Mouse (Mus musculus): ENCODE measurements at regions not wholly inside any gene's neighbourhood (a gene's known extent, or its start where the extent isn't known, plus 50 kb on each side); places are given as distances from the start of the nearest gene placed in this dataset.

- DNase-seq (ENCODE audit: low spot score): peak; percentile 88
These were observed 201.7 kb downstream of the Zfp36l1 start for GRCm38 (mm10) chr12:79910884-79911759.

DNA sequence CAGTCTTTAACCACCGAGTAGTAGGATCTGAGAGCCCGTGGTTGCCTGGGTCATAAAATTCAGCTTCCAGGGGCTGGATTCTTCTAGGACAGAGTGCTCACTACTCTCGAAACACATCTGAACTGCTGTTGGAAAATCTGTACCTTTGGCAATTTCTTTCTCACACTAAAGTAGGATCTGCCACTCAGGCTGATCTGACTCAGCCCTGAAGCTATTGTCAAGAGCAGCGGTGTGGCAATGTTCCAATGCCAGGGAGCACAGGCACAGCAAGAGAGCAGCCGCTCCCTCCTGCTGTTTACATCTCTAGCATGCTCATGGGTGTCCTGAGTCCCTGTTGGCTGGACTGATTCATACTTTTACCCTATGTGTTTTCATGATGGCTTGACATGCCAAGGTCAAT is 205.2 kb downstream of the Zfp36l1 start:
- no peak for DNase-seq (ENCODE audit: low spot score)

DNA sequence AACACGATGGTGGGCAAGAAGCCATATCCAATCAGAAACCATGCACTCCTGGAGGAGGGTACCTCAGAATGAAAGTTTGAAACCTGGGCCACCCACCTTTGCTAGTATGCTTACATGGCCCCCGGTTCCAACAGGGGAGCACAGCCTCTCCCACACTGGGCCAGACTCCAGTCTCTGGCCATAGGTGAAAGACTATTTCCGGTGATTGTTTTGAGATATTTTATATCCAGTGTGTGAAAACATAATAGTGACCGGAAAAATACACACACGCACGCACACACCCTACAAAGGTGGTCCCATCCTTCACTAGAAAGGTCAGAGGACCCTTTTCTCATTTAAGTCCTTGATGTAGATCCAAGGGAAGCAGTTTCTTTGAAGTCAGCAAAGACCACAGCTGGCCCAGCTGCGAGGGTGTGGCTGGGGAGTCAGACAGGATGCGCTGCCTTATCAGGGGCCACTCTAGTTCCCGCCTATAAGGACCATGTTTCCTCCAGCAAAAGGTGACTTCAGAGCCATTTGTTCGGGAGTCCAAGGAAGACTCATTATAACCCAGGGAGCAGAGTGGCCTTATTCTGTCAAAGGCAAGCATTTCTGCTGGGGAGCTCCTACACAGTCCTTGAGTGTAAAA is 206.0 kb downstream of the Zfp36l1 start:
- no peak for DNase-seq (ENCODE audit: low spot score)

DNA sequence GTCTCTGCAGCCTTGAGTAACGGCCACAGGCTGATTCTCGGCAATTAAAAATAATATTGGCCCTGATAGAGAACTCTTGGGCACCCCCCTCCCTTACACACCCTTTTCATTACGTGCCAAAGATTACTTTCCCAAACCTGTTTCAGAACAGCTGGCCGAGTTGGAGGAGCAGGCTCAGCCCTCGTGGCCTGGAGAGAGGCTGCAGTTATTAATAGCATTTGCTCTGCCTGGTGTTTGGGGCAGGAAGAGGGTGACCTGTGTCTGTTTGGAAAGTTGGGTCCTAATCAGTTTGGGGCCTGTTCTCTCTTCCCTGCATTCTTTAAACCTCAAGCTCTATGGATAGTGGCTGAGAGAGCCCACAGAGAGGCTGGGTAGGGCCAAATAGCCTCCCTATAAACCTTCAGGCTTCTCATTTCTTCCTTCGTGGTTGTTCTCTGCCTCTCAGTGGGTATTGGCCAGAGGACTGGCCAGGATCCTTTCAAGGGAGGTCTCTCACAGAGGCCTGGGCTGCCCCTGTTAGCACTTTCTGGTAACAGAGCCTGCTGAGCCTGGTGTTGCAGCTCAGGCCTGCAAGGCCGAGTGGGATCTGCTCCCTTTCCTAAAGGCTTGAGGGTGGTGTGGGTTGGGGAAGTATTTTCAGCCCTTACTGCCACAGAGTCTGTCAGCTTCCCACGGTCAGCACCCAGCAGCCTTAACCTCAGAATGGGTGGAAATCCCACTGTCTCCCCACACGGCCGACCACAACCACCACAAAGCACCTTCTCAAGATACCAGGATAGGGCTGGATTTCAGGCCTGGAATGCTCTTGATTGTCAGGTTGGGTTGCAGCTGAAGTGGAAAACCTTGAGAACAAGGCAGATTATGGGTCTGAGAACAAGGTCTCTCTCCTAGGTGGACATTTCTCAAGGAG is 206.7 kb downstream of the Zfp36l1 start:
- no peak for DNase-seq (ENCODE audit: low spot score)

DNA sequence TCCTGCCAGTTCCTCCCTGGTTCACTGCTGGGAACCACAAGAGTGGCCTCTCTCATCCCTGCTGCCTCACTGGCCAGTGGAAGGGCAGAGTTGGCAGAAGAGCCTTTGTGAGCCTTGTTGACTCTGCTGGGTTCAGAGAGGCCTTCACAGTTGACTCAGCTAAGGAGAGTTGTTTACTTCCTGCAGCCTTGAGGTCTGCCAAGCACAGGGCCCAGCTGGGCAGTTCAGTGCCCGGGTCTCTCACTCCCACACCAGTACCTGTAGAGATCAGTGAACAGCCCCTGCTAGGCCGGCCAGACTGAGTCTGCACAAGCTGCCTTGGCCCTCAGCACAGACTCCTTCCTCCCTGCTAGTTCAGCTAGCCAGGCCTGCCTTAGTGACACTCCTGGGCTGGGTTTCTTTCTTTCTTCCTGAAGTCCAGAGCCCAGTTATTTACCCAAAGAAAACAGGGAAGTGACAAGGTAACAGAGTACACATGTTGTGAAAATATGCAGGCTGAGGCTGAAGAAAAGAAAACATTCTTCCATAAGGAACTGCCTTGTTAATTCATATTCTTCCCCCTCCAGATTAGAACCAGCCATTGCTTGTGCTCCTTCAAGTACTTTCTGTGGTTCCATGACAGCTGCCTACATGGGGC is 207.8 kb downstream of the Zfp36l1 start:
- no peak for DNase-seq (ENCODE audit: low spot score)

DNA sequence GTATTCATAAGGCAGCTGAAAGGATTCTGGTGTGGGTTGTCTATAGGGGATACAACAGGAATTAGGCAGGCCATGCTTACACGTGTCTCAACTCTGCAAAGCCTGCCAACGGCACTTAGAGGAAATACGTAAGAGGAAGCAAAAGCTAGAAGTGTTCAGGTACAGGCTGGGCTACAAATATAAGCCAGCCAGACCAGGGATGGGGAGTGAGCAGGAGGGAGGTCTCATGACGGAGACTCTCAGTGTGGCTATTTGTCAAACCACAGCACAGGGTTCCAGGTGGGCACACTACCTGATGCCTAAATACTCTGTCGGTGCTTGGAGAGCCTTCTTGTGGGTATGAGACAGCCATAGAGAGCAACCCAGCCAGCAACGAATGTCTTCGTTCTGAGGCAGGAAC is 210.1 kb downstream of the Zfp36l1 start:
- no peak for DNase-seq (ENCODE audit: low spot score)

- DNase-seq (ENCODE audit: low spot score): no peak
These were observed 210.7 kb downstream of the Zfp36l1 start for GRCm38 (mm10) chr12:79902163-79902562.

GRCm38 (mm10) chr12:79898198-79898930 is 214.4 kb downstream of the Zfp36l1 start:
- DNase-seq (ENCODE audit: low spot score): peak; percentile 79

DNA sequence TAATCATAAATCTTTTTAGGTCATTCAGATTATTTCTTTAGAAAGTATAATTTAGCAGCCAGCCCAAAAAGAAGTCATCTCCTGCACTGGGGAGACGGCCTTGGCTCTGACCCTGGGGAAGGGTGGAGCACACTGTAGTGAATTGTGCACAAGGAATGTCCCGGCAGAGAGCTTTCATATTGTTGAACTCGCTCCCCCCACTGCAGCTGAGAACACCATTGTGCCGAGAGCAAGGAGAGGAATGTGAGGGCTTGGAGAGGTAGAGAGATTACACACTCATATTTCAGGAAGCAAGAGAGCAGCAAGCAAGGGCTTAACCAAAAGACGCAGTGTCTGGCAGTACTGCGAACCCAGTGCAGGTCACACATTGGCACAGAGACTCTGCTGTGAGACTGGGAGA is 216.8 kb downstream of the Zfp36l1 start:
- peak; percentile 64 for DNase-seq (ENCODE audit: low spot score)

DNA sequence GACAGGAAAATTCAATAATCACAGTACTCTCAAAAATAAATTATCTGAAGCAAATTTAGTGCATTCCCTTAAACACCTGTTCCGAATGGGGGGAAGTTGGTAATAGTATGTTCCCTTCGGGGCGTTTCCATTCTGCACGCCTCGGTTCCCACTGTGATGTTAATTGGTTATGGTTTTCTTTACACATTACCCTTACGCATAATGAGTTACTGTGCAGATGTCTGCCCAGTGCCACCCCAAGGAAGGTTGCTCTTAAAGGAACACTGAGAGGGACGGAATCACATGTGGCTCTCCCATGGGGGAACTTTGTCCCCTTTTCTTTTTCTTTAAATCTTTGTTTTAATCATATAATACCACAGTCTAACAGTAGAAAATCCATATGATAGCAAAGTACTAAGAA is 217.5 kb downstream of the Zfp36l1 start:
- DNase-seq (ENCODE audit: low spot score): no peak

- no peak for DNase-seq (ENCODE audit: low spot score)
These were observed 219.9 kb downstream of the Zfp36l1 start for GRCm38 (mm10) chr12:79892871-79893270.

DNA sequence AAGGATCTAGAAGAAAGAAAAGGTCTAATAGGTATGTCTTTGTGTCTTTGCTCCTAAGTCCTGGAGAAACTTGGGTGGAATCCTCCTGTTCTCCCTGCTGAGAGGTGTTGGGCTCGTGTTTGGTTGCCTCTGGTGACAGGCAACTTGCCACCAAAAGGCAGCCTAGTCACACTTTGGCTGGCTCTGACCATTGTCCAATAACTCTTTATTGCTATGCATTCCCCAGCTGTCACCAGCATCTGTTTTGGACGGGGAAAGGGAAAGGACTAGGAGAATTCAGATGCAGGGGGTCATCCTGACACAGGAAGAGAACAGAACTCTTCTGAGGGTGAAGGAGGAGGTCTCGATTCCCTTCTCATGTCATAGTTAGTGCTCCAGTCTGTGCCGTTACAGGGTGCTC is 220.9 kb downstream of the Zfp36l1 start:
- DNase-seq (ENCODE audit: low spot score): no peak

- peak; percentile 79 for DNase-seq (ENCODE audit: low spot score)
These were observed 221.9 kb downstream of the Zfp36l1 start for GRCm38 (mm10) chr12:79890887-79891286.

DNA sequence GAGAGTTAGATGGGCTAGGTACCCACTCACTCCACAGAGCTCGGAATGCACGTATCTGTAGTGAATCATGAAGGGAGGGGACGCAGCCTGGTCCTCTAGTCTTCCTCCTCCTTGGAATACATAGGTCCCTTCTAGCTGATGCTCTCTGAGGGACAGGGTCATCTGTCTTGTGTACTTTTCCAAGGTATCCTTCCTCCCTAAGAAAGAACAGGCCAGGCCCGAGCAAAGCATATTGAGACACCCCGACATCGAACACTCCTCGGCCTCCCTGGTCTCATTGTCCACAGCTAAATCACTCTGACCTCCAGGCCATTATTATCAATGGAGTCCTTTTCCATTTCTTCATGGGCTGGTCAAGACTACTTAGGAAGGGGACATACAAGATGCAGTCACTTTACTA is 222.5 kb downstream of the Zfp36l1 start:
- DNase-seq (ENCODE audit: low spot score): no peak

DNA sequence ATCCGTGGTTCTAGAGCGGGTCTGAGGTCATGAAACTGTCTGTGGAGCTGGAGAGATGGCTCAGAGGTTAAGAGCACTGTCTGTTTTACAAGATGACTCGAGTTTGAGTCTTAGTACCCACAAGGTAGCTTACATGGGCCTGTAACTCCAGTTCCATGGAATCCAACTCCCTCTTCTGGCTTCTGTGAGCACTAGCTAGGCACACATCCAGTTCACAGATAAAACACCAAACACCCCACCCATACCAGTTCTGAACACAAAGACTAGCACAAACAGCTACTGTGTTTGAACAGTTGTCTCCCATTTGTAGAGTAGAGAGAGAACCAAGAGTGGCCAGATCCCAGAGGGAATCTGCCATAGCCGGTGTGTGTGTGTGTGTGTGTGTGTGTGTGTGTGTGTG is 224.0 kb downstream of the Zfp36l1 start:
- DNase-seq (ENCODE audit: low spot score): no peak

GRCm38 (mm10) chr12:79888086-79888485 is 224.7 kb downstream of the Zfp36l1 start:
- DNase-seq (ENCODE audit: low spot score): no peak

DNA sequence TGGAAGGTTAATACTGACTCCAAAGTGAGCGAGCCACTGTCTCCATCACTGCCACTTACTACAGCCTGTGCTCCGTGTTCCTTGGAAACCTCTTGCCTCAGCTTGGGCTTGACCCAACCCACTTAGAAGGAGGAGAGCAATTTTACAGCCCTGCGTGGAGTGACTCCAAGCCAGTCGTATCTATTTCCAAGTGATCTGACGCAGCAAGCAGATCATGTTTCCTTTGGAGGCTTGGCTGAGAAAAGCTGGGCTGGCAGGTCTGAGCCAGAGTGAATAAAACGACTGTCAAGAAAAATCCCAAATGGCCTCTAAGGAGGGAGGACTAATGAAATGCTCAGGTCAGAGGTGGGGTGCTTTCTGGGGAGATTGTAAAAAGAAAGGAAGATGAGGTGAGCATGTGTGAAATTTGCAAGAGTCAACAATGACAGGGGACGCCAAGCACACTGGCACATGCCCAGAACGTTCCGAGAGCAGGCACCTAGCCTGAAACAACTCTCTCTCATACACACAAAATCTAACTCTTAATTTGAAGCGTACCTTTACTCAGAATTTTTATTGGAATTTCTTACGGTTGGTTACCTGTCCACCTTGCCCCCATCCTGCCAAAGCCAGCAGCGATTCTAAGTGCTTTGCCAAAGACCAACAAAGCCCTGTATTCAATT is 225.5 kb downstream of the Zfp36l1 start:
- peak; percentile 61 for DNase-seq (ENCODE audit: low spot score)

- no peak for DNase-seq (ENCODE audit: low spot score)
These were observed 226.3 kb downstream of the Zfp36l1 start for GRCm38 (mm10) chr12:79886494-79886893.

- no peak for DNase-seq (ENCODE audit: low spot score)
These were observed 227.5 kb downstream of the Zfp36l1 start for GRCm38 (mm10) chr12:79885286-79885685.

DNA sequence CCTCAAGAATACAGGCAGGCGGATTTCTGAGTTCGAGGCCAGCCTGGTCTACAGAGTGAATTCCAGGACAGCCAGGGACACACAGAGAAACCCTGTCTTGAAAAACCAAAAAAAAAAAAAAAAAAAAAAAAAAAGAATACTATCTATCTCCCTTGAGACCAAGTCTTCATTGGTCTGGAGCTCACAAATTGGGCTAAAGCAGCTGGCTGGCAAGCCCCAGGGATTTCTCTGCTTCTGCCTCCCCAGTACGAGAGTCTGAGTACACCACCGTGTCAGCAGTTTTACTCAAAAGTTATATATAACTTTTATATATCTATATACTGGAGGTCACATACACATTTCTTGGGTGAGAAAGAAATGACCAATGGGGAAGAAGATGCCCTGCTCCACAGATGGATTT is 229.2 kb downstream of the Zfp36l1 start:
- DNase-seq (ENCODE audit: low spot score): no peak

- no peak for DNase-seq (ENCODE audit: low spot score)
These were observed 232.0 kb downstream of the Zfp36l1 start for GRCm38 (mm10) chr12:79880751-79881261.
